Mouse (Mus musculus): ENCODE results near the gene Ube2v1.

Gene Ube2v1

DNA sequence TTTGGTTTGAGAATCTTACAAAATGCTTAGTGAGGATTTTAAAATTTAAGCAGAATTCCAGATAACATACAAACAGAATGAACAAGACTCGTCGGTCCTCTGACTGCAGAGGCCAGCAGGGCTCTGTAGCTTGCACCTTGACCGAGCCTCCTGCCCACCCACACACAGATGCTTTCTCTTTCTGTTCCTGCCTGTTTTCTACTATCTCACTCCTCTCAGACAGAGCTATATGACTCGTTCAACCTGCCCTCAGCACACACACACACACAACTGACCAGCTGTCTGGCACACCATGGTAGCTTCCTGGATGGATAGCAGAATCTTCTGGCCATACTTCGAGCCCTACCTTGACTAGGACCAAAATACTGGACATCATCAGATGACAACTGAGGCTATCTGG lies 8.9 kb downstream of the Ube2v1 start:
- no peak for DNase-seq (ENCODE audit: low read depth, low spot score)

DNA sequence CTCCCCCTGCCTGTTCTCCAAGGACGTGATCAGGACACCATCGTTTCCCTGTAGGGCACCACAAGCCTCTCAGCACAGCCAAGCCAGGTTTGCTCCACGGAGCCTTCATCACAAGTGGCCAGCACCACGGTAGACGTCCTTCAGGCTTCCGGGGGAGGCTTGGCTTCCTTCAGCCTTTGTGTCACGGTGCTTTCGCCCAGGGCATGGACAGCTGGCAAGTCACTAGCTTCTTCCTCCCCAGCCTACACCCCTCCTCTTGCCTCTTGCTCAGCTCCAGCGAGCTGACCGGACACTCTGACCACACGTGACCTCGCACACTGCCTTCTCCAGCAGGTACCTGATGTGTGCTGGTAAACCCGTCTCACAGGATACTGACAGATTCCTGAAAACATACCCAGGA lies 9.5 kb downstream of the Ube2v1 start:
- no peak for DNase-seq (ENCODE audit: low read depth, low spot score)

- no peak for DNase-seq (ENCODE audit: low read depth, low spot score)
These were observed 10.4 kb downstream of the Ube2v1 start for GRCm38 (mm10) chr2:167621255-167622087.

- peak; percentile 57 for DNase-seq (ENCODE audit: low read depth, low spot score)
These were observed 14.4 kb downstream of the Ube2v1 start for GRCm38 (mm10) chr2:167617472-167617871.

GRCm38 (mm10) chr2:167617034-167617433 lies 14.9 kb downstream of the Ube2v1 start:
- DNase-seq (ENCODE audit: low read depth, low spot score), result no peak

- peak; percentile 63 for DNase-seq (ENCODE audit: low read depth, low spot score)
These were observed 18.6 kb downstream of the Ube2v1 start for GRCm38 (mm10) chr2:167613335-167613734.

DNA sequence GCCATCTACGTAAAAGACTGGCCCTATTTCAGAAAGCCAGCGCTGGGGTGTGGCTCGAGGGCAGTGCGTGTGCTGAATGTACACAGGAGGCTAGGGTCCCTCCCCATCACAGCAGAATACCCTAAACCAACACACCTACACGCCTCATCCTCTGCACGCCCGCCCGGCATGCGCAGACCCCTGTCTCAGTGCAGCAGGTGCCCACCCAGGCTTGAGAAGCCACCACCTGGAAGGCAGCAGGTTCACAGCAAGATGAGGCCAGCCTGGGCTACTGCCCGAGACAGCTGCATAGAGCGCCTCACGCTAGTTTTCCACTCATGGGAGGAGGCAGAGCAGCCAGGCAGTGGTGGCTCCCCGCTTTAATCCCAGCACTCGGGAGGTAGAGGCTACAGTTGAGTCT lies 19.8 kb downstream of the Ube2v1 start:
- DNase-seq (ENCODE audit: low read depth, low spot score), result no peak

DNA sequence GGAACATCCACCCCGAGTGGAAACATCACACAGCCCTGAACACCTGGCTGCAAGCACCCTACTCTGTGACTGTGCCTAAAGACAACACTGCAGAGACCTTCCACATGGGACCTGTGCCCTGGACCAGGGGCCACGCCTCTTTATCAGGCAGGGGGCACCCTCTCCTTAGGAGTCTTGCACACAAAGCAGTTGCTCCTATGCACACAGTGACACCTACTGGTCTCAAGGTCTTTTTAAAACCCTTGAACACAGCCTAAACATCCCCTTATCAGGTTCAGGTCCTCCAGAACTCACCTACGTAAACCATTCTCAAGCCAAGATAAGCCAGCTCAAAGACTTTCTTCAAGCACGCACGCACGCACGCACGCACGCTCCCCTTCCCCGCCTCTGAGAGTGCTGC lies 20.6 kb downstream of the Ube2v1 start:
- no peak for DNase-seq (ENCODE audit: low read depth, low spot score)

DNA sequence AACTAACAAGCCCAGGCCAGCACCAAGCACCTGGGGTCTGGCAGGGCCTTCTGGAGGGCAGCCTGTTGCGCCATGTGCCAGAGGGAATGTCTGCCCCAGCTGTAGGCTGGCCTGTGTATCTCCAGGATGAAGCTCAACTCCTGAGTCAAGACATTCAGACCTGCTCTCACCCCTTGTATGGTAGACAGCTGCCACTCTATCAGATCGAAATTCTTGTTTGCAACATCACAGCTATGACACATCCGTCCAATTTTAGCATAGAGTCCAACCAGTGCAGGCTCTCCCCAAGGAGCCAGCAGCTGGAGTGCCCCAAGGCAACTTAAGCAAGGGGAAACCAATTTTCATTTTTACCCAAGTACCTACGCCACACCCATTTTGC lies 25.2 kb downstream of the Ube2v1 start:
- DNase-seq (ENCODE audit: low read depth, low spot score), result no peak

DNA sequence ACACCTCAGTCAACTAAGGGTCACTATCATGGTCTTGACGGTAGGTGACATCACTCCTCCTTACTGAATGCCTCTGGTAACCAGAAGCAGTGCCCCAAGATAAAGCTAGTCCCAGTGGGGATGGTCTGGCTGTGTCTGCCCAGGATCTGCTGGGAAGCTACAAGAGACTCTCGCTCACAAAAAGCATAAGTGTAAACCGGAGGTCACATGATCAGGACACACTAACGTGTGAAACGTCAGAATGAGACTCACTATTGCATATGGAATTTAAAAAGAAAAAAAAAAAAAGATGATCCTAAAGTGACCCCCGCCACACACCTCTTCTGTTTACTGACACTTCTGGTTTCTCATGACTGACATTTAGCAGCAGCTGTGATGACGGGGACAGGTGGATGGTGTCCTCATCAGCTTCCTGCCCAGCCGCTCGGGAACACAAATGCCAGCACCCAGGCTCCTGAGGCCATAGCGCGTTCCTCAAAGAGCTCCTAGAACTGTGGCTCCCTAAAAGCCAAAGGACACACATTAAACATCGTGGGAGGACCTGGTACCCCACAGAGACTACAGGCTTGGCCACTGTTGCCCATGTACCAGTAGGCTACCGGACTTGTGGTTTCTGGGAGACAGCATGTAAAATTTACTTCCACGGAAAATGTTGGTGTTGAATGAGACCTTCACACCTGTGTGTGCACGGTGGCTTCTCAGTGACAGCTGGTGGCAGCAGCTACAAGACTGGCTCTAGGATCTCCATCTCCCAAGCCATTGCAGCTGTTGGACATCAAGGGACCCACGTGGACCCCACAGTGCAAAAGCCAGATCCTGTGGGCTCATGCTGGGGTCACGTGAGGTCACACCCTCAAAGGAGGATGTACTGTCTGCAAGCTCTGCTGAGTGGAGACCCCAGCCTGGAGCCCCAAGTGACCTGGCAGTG lies 25.8 kb downstream of the Ube2v1 start:
- DNase-seq (ENCODE audit: low read depth, low spot score), result no peak

DNA sequence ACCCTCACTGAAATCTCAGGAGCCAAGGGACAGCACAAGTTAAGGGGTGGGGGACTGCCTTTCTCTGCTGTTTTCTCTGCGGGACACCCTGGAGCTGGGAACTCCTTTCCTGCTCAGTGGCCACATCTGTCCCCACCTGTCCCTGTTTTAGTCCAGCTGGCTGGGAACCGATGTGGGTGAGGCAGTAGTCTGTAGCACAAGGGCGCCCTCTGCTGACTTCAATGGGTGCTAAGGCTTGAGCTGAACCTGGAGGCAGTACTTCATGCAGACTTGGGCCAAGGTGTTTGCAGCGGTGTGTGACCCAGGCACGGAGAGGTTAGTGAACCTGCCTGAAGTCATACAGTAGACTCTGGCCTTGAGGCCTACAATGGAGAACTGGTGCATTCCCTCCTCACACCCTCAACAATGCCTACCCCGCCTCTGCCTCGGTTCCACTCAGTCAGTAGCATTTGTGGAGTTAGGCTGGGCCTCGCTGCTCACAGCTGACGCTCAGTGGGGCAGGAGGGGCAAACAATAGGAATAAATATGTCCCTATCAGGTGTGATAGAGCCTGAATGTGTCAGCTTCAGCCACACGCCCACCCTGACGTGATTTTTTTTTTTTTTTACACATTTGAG lies 26.6 kb downstream of the Ube2v1 start:
- peak; percentile 82 for DNase-seq (ENCODE audit: low read depth, low spot score)

DNA sequence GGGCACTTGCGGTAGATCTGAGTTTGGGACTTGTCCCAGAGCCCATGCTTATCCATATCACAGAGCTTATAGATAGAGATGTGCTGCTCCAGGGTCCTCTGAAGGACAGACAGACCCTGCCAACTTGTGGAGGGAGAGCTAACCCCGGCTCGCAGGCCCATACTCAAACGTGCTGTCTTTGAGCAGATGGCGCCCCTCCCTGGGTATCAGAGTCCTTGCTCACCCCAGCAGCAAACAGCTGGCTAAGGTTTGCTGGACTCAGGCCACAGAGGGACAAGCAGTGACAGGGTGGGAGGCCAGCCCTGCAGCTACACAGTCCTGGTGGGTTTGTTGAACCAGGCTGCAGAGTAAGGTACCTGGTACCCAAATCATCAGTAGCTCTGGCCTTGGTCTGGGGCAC lies 28.9 kb downstream of the Ube2v1 start:
- DNase-seq (ENCODE audit: low read depth, low spot score), result no peak

DNA sequence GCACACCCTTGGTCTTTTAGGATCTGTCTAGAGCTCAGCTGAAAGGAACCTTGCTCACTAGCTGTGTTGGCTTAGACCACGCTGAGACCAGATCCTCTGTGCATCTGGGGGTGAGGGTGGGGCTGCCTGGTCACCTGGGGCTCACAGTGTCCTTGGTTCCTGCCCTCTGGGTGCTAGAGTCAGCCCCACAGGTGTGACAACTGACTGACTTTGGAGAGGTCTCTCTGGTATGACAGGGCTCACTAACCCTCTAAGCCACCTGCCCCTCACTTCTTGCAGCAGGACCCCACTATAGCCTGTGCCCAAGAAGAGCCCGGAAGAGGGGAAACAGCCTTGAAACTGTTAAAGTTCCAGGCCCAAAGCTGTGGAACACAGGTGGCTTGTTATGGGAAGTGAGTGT lies 29.5 kb downstream of the Ube2v1 start:
- no peak for DNase-seq (ENCODE audit: low read depth, low spot score)

GRCm38 (mm10) chr2:167600481-167600995 lies 31.4 kb downstream of the Ube2v1 start:
- no peak for DNase-seq (ENCODE audit: low read depth, low spot score)

GRCm38 (mm10) chr2:167599917-167600316 lies 32.0 kb downstream of the Ube2v1 start:
- DNase-seq (ENCODE audit: low read depth, low spot score), result no peak

GRCm38 (mm10) chr2:167599195-167599594 lies 32.7 kb downstream of the Ube2v1 start:
- DNase-seq (ENCODE audit: low read depth, low spot score), result no peak

GRCm38 (mm10) chr2:167597492-167598186 lies 34.3 kb downstream of the Ube2v1 start:
- no peak for DNase-seq (ENCODE audit: low read depth, low spot score)

GRCm38 (mm10) chr2:167596726-167597491 lies 35.0 kb downstream of the Ube2v1 start:
- DNase-seq (ENCODE audit: low read depth, low spot score), result no peak

GRCm38 (mm10) chr2:167596262-167596661 lies 35.6 kb downstream of the Ube2v1 start:
- no peak for DNase-seq (ENCODE audit: low read depth, low spot score)

GRCm38 (mm10) chr2:167595761-167596171 lies 36.1 kb downstream of the Ube2v1 start:
- no peak for DNase-seq (ENCODE audit: low read depth, low spot score)

Data from R1 (cell line).